Mouse (Mus musculus) heart, adult 2 months (tissue): Measurements from ENCODE around the gene Noct.

Source experiments
- CTCF ChIP-seq: fragments of 200-600 bp; IDR thresholded peaks from 2 replicates; pipeline ENCODE4 v1.8.1; 2022; ENCODE audit warnings: antibody characterized with exemption, mild to moderate bottlenecking, moderate library complexity
- EP300 ChIP-seq: fragments of 200-500 bp; IDR thresholded peaks from 2 replicates; pipeline ENCODE4 v1.6.1; 2011; ENCODE audit warnings: low read depth, low read length, control low read depth; ENCODE audit not compliant: insufficient read depth
- POLR2A ChIP-seq: fragments of 200-500 bp; IDR thresholded peaks from 2 replicates; pipeline ENCODE4 v1.6.1; 2011; ENCODE audit warnings: mild to moderate bottlenecking, low read depth, low read length, control low read depth; ENCODE audit not compliant: insufficient read depth

- TF ChIP-seq POLR2A (no peak), CTCF (no peak), EP300 (no peak)
These were observed 14.3 kb downstream of the Noct start for GRCm38 (mm10) chr3:51238515-51238914.
